Comparison of ENCODE assay signal across 18 mouse cellular contexts in genomic region chr6:149123042-149123441, GRCm38 (mm10). TPM values are rescaled to one million over a fixed set of nuclear protein-coding genes. Genes with fewer than 3 reads are reported as not detected.
DNase-seq lines count a peak whose midpoint lies in the region; TF ChIP-seq lines count a peak whose summit lies in the region.
"Had no signal": no experiment of that assay in that cellular context is flagged by ENCODE, and none has a peak within 500 bp of the region (broad histone marks: within the 10 kb centered on the region; RNA-seq: fewer than 3 reads in every experiment).

No protein-coding gene starts in this region.

- no peak overlapping the region for H3K4me3 ChIP-seq in ES-E14 (ENCODE audit: insufficient read depth in 1 of 2, low read depth in 1 of 2, low read length in 2 of 2, poor library complexity in 1 of 2, severe bottlenecking in 1 of 2)
- no peak overlapping the region for H3K4me3 ChIP-seq in layer of hippocampus, adult 2 months
- H3K4me3 ChIP-seq: embryonic facial prominence, embryonic 10.5 days; embryonic facial prominence, embryonic 12.5 days; forebrain, embryonic 13.5 days had no signal

- in situ Hi-C loops in ES-E14 (cut with MboI; ENCODE audit: low sequenced_read_pairs in 2 of 2, unreplicated experiment in 2 of 2) = no loop called here

- no peaks in the 10 kb centered on the region for H3K36me3 ChIP-seq in ES-E14 (ENCODE audit: control insufficient read depth, insufficient read depth, low read length, poor library complexity, severe bottlenecking)
- H3K36me3 ChIP-seq: embryonic facial prominence, embryonic 10.5 days; embryonic facial prominence, embryonic 12.5 days had no signal

- no peak overlapping the region for H3K9ac ChIP-seq in ES-E14 (ENCODE audit: insufficient read depth, low read depth, low read length, poor library complexity, severe bottlenecking)
- H3K9ac ChIP-seq: embryonic facial prominence, embryonic 12.5 days; forebrain, embryonic 13.5 days had no signal

- no peak overlapping the region; the same call in 1 of the 2 replicates for H3K27ac ChIP-seq in ES-E14 (ENCODE audit: insufficient read depth, low read depth, low read length, poor library complexity, severe bottlenecking)
- H3K27ac ChIP-seq in layer of hippocampus, adult 2 months = no peak overlapping the region
- H3K27ac ChIP-seq: embryonic facial prominence, embryonic 10.5 days; embryonic facial prominence, embryonic 12.5 days; forebrain, embryonic 13.5 days had no signal

- peak; percentile 61 for DNase-seq in heart, adult 11 months
- no peak for DNase-seq in heart, adult 9 months (ENCODE audit: low spot score in 2 of 2)
- no peak for DNase-seq in ES-E14 (ENCODE audit: low read depth, low spot score)
- no peak for DNase-seq in layer of hippocampus, adult 2 months (ENCODE audit: low spot score in 2 of 2)
- no peak for DNase-seq in kidney, postnatal 4 days
- DNase-seq: adrenal gland, adult 8-10 months; adrenal gland, postnatal 14 days; adrenal gland, postnatal 36 days; cerebellum, adult 11-12 months; cerebellum, adult 2 months; cerebellum, adult 9-10 months; cerebellum, postnatal 10 days; cerebellum, postnatal 25 days had no signal

- H3K9me3 ChIP-seq in ES-E14 (ENCODE audit: control insufficient read depth, insufficient read depth, low read depth, low read length) = no peaks in the 10 kb centered on the region
- H3K9me3 ChIP-seq: embryonic facial prominence, embryonic 10.5 days; embryonic facial prominence, embryonic 12.5 days; forebrain, embryonic 13.5 days had no signal

- no peak for TF ChIP-seq CTCF in layer of hippocampus, adult 2 months (conservative IDR thresholded peaks at IDR 0.05)

- peaks cover 2% of the 10 kb centered on the region in 2 experiments; a peak in 1 of 4 replicates for H3K4me1 ChIP-seq in ES-E14 (ENCODE audit: control insufficient read depth in 2 of 2, insufficient read depth in 2 of 2, low read length in 2 of 2, poor library complexity in 1 of 2)
- H3K4me1 ChIP-seq: embryonic facial prominence, embryonic 12.5 days; forebrain, embryonic 13.5 days had no signal

TF ChIP-seq in ES-E14, 5 proteins besides CTCF, POLR2A, EP300 and RAD21:
- peak; percentile 75 for TF ChIP-seq MAFK (IDR thresholded peaks at IDR 0.05; ENCODE audit: insufficient read depth, low read depth, low read length)
- TF ChIP-seq ZC3H11A (IDR thresholded peaks at IDR 0.05; ENCODE audit: borderline replicate concordance, low read depth, low read length) = no peak

RNA-seq across cellular contexts. Expression of gene Gm10203, which starts 6.9 kb away (rescaled TPM):
- total RNA-seq in ES-E14 (2012; rRNA removed) = not detected in 2 replicates
- not detected for total RNA-seq in layer of hippocampus, adult 2 months (2021)
- total RNA-seq: adrenal gland, adult 18-20 months; adrenal gland, adult 8-10 months; adrenal gland, postnatal 14 days; adrenal gland, postnatal 36 days; MEL had no signal

RNA-seq across cellular contexts. Expression of gene Etfbkmt, which starts 16.6 kb away (rescaled TPM):
- 5.3 and 6.8 TPM in 2 replicates for total RNA-seq in ES-E14 (2012; rRNA removed)
- 1 to 10 TPM; 2.8 to 2.9 TPM for total RNA-seq in layer of hippocampus, adult 2 months (2021)

RNA-seq across cellular contexts. Expression of gene Dennd5b, which starts 21.6 kb away (rescaled TPM):
- 10.4 and 11.5 TPM in 2 replicates for total RNA-seq in ES-E14 (2012; rRNA removed)
- 10 to 100 TPM; 43.9 to 49.9 TPM for total RNA-seq in layer of hippocampus, adult 2 months (2021)
